Mouse (Mus musculus): ENCODE data around the gene Calm5.

GRCm38 (mm10) chr13:3865648-3866354, 11.8 kb downstream of the Calm5 start:
- TF ChIP-seq CTCF (conservative IDR thresholded peaks at IDR 0.05; ENCODE audit: low read length) (no peak), POU5F1 (IDR thresholded peaks at IDR 0.05; ENCODE audit: borderline replicate concordance, low read length) (no peak)

Measured in E14TG2a.4 (cell line).